Mouse (Mus musculus): ENCODE measurements around the gene Ptges3.

DNA sequence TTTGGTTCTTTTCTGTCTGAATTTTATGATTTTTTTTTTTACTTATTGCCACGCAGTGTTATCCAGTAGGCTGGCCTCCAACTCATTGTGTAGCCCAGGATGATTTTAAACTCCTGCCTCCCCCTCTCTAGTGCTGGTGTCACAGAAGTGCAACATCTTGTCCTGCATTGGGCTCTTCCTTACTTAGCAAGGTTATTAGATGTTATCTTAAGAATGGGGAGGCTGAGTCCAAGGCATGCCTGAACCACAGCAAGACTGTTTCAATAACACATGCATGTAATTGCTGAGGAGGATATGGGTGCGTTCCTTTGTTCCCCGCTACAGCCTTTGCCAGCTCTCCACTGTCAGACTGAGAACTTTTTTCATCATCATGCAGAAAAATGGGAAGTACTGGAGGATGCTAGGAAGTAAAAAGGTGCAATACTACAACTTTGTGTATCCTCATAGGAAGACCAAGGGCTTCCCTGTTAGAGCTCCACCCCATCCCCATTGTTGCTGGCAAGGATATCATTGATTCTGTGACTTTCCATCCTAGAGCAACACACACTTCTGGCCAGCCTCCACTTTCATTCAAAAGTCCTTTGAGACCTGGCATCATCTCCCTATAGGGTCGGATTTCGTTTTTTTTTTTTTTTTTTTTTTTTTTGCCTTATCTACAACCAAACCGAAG is 23.2 kb downstream of the Ptges3 start:
- no peak for TF ChIP-seq CTCF (IDR thresholded peaks at IDR 0.05; ENCODE audit: extremely low read depth, insufficient read depth, low read length)
- TF ChIP-seq POLR2A (IDR thresholded peaks at IDR 0.05; ENCODE audit: extremely low read depth, insufficient read depth, low read length): no peak
